Mouse (Mus musculus) activated CD4-positive, CD25-positive, alpha-beta regulatory T cell, adult 9 weeks (primary cell): ENCODE data around the gene Ripor3. TPM values are rescaled to one million over a fixed set of nuclear protein-coding genes. Genes with fewer than 3 reads are reported as not detected.

ENCODE experiments used
- polyA plus RNA-seq: library from polyadenylated mRNA; unstranded; fragments of 100-300 nt; shearing (Covaris generic); gene quantifications from one replicate; pipeline ENCODE4 v1.2.1, GENCODE M21; 2017

Ripor3 gene
- polyA plus RNA-seq, result 0.49 TPM

GRCm38 (mm10) chr2:168009936-168010668 lies at the start of gene Ripor3:
Gene Ripor3 (minus strand): TSS chr2:168010618.

GRCm38 (mm10) chr2:167931985-167932726 lies 78.3 kb downstream of the Ripor3 start, which contains the start of gene Ptpn1:
Gene Ptpn1 (plus strand): TSS chr2:167932057.

Other genes with a start within 250 kb of the Ripor3 start
- gene Ptpn1, start 78.6 kb downstream of the Ripor3 start, polyA plus RNA-seq, result 171 TPM
- gene Pard6b, start 70.4 kb upstream of the Ripor3 start, polyA plus RNA-seq, result 0.53 TPM
- gene Adnp, start 196.5 kb upstream of the Ripor3 start, polyA plus RNA-seq, result 1.1 TPM
- 15.1 TPM for gene Gm20716, start 219.7 kb upstream of the Ripor3 start, polyA plus RNA-seq
- 114 TPM for gene Dpm1, start 220.0 kb upstream of the Ripor3 start, polyA plus RNA-seq
- gene Mocs3, start 220.0 kb upstream of the Ripor3 start, polyA plus RNA-seq, result 0.55 TPM